Mouse (Mus musculus) lung, postnatal 0 days (tissue): ENCODE data around the gene Arhgap20.

ENCODE experiments used
- CTCF ChIP-seq: IDR thresholded peaks from 2 replicates; pipeline ENCODE4 v1.5.1; 2016; ENCODE audit warnings: antibody characterized with exemption, mild to moderate bottlenecking
- EP300 ChIP-seq: IDR thresholded peaks from 2 replicates; pipeline ENCODE4 v1.6.1; 2016; ENCODE audit warnings: antibody characterized with exemption, mild to moderate bottlenecking, control low read depth

GRCm38 (mm10) chr9:51736750-51737368 lies 28.3 kb upstream of the Arhgap20 start:
- TF ChIP-seq CTCF (no peak), EP300 (no peak)
